Mouse (Mus musculus): ENCODE measurements around the gene Ifi202b. TPM values are rescaled to one million over a fixed set of nuclear protein-coding genes. Genes with fewer than 3 reads are reported as not detected.
"Not testable (repeated sequence)": the region's sequence is repeated elsewhere in the genome, so short reads cannot be mapped to it uniquely, and the experiment has no call there.

Ifi202b gene
- not detected for total RNA-seq (2021)

GRCm38 (mm10) chr1:173982694-173983305 lies at the start of gene Ifi202b:
TSS of gene Ifi202b (minus strand) at chr1:173982744.
- intact Hi-C loops (cut with DNase I); DNase-seq: not testable (repeated sequence)

- DNase-seq = no peak
- intact Hi-C loops (cut with DNase I) = no loop called here
Observed at GRCm38 (mm10) chr1:174031698-174032097, 49.2 kb upstream of the Ifi202b start, which contains the start of gene Ifi205. TSS of gene Ifi205 (minus strand) at chr1:174031810.

GRCm38 (mm10) chr1:174007050-174007449 lies 24.5 kb upstream of the Ifi202b start:
- DNase-seq; intact Hi-C loops (cut with DNase I): not testable (repeated sequence)

GRCm38 (mm10) chr1:174004352-174005109 lies 22.0 kb upstream of the Ifi202b start:
- intact Hi-C loops (cut with DNase I); DNase-seq: not testable (repeated sequence)

- intact Hi-C loops (cut with DNase I) = no loop called here
- DNase-seq = peak; percentile 39
Observed at GRCm38 (mm10) chr1:173995003-173995402, 12.5 kb upstream of the Ifi202b start.

- intact Hi-C loops (cut with DNase I); DNase-seq: not testable (repeated sequence)
Observed at GRCm38 (mm10) chr1:173981038-173981437, 1.5 kb downstream of the Ifi202b start.

- intact Hi-C loops (cut with DNase I) = no loop called here
- DNase-seq = no peak
Observed at GRCm38 (mm10) chr1:173977622-173978021, 4.9 kb downstream of the Ifi202b start.

- intact Hi-C loops (cut with DNase I) = no loop called here
- no peak for DNase-seq
Observed at GRCm38 (mm10) chr1:173973111-173973510, 9.4 kb downstream of the Ifi202b start.

GRCm38 (mm10) chr1:173961491-173961890 lies 21.1 kb downstream of the Ifi202b start:
- DNase-seq; intact Hi-C loops (cut with DNase I): not testable (repeated sequence)

- intact Hi-C loops (cut with DNase I); DNase-seq: not testable (repeated sequence)
Observed at GRCm38 (mm10) chr1:173959998-173960397, 22.5 kb downstream of the Ifi202b start.

GRCm38 (mm10) chr1:173955839-173956527 lies 26.6 kb downstream of the Ifi202b start:
- intact Hi-C loops (cut with DNase I); DNase-seq: not testable (repeated sequence)

GRCm38 (mm10) chr1:173955071-173955796 lies 27.3 kb downstream of the Ifi202b start:
- DNase-seq = no peak
- intact Hi-C loops (cut with DNase I) = no loop called here

GRCm38 (mm10) chr1:173953563-173953962 lies 29.0 kb downstream of the Ifi202b start:
- intact Hi-C loops (cut with DNase I) = no loop called here
- DNase-seq = no peak

GRCm38 (mm10) chr1:173949044-173949443 lies 33.5 kb downstream of the Ifi202b start:
- intact Hi-C loops (cut with DNase I); DNase-seq: not testable (repeated sequence)

GRCm38 (mm10) chr1:173942780-173943066 lies 39.8 kb downstream of the Ifi202b start:
- intact Hi-C loops (cut with DNase I) = not testable (repeated sequence)
- DNase-seq = peak; percentile 60

GRCm38 (mm10) chr1:173941924-173942779 lies 40.4 kb downstream of the Ifi202b start, which contains the start of the genes Mndal and Ifi203:
TSS of gene Mndal (minus strand) at chr1:173942491.
TSS of gene Ifi203 (minus strand) at chr1:173942672.
- DNase-seq; intact Hi-C loops (cut with DNase I): not testable (repeated sequence)

- DNase-seq; intact Hi-C loops (cut with DNase I): not testable (repeated sequence)
Observed at GRCm38 (mm10) chr1:173941522-173941921, 41.0 kb downstream of the Ifi202b start.

GRCm38 (mm10) chr1:173919279-173919678 lies 63.3 kb downstream of the Ifi202b start:
- intact Hi-C loops (cut with DNase I); DNase-seq: not testable (repeated sequence)

- no peak for DNase-seq
- intact Hi-C loops (cut with DNase I) = no loop called here
Observed at GRCm38 (mm10) chr1:173914559-173914958, 68.0 kb downstream of the Ifi202b start.
